Mouse (Mus musculus) inflammation-experienced regulatory T-cells, adult 6 months (primary cell): ENCODE data around the gene Slc18a2. TPM values are rescaled to one million over a fixed set of nuclear protein-coding genes. Genes with fewer than 3 reads are reported as not detected.

Experiments
- ATAC-seq: one replicate; pipeline ENCODE4 v1.8.0; 2017
- polyA plus RNA-seq, 3 experiments: library from polyadenylated mRNA; unstranded; fragments of 100-300 nt; shearing (Covaris generic); gene quantifications; one replicate each; pipeline ENCODE4 v1.2.1; 2017

Slc18a2 gene
- polyA plus RNA-seq, 3 experiments from 2014 or later, result 17.1 to 21.5 (median 18.0) TPM

DNA sequence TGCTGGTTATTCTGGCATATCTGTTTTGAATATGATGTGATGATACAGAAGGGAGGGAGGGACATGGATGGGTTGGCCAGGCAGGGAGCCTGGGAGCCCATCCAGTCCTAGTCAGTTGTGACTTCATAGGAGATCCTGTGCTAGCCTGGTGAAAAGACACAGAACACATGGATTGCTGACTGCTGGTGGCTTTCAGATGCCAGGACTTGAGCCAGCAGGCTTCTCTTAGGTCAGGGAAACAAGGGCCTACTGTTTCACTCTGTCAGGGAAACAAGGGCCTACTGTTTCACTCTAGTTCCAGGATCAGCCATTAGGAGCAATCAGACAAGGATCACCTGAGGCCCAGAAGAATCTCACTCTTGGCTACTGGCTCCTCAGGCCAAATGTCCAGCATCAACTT lies 20.1 kb downstream of the Slc18a2 start:
- no peak for ATAC-seq

DNA sequence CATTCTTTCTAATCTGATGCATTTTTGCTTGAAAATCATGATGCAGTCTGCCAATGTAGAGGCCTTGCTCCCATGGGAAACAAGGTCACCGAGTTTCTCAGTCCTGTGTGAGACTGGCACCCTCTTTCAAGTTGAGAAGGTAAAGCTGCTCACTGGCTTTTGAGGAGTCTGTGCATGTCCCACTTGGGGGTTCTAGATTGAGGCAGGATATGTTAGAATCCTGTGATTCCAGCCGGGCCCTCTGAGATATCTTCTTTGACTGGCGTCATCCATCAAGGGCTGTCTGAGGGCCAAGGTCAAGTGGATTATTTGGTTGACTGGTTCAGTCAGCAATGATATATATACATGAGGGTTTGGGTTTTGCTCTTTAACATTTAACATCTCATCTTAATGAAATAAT lies 21.3 kb downstream of the Slc18a2 start:
- ATAC-seq, result no peak

DNA sequence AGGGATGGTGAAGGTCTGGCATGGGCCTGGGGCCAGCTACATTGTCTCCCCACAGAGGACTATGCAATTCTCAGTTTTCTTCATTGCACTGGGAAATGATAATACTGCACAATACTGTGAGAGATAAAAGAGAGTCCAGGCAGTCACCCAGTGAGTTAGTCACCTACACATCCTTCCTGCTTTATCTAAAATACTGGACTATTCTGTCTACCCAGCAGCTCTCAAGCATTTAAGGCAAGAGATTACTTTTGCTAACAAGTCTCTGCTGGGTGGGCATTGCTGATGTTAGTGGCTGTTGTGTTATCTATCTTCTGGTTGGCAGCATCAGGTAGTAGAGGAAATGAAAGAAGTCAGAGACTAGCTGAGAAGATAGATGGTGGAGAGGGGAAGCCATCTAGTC lies 28.3 kb downstream of the Slc18a2 start:
- no peak for ATAC-seq

DNA sequence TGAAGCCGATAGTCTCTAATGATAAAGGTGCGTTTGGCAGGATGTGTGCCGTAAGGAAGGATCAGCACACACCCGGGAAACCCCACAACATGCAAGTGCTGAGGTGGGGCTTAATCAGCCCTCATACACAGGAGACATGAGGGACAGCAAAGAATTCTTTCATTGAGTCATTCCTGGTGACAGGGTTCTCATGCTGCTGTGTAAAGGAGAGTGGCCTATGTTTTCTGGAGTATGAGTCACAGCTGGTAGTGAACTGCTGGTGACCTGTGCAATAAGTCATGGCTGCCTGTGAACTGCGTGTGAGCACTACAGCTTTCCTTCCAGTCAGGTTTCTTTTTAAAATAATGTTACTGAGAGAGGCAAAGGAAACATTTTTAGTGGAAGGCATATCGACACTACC lies 29.1 kb downstream of the Slc18a2 start:
- ATAC-seq, result no peak

DNA sequence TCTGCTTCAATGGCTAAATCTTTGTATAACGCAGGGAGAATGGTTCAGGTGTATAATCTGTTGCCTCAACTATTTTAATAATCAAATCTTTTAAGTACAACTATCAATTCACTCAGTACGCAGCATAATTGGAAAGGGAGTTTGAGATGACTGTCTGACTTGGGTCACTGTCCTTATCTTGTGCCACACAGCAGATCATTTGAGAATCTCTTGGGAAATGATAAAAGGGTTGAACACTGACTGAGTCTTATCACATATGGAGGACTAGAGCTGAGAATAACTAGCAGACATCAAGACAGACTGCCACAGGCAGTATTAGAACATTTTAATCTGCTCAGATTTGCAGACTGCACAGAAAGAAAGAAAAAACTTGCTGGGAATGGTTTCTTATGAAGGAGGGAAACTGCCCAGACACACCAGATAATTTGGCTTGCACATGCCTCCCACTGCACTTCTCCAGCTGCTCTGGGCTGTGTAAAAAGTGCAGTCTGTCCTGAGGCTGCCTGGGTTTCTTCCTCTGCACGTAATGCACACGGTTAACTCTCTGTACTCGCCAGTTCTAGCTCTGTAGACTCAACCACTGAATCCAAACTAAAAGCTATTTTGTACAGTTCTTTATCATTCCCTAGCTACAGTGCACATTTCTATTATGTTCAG lies 31.6 kb downstream of the Slc18a2 start:
- no peak for ATAC-seq

DNA sequence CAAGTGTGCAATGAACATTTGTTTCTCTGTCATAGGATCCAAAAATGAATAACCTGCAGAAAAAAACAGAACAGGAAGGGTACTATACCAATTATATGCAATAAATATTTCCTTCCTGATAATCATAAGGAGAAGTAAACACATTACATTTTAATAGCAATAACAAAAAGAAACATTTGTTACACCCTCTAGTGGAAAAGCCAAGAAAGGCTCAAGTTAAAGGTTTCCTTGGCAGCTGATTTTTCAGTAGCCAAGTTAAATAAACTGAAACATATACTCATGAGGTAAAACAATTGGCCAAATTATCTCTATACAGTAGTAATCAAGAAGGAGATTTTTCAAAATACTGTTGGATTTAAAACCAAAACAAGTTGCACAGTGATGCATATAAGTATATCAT lies 54.6 kb downstream of the Slc18a2 start:
- ATAC-seq, result no peak

DNA sequence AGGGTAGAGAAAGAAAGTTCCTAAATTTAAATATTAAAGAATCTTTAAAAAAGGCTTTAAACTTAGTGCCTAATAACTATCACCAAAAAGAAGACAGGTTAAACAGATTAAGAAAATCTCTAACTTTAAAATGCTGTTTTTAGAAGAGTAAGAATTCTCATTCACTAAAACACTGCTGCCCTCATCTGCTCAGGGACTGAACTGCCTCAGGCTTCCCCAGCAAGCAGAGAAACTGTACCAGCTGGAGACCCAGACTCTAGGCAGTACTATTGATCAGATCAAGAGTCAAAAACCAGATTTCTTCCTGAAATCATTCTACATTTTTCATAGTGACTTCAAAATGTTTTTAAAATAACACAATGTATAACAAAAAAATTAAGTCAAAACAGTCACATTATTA lies 55.9 kb downstream of the Slc18a2 start:
- ATAC-seq, result no peak

DNA sequence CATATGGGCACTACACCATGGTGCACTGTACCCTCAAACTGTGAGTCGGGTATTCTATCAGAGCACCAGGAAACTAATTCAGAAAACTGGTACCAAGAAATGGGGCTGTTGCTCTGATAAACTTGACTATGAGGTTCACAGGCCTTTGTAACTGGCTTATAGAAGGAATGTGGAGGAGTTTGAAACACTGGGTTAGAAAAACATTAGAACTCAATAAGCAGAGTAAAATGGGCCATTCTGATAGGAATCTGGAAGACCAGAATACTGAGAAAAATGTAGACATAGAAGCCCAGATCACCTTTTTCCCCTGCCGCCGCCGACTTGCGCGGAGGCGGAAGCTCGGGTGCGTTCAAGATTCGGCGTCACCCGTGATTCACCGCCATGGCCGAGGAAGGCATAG lies 61.3 kb downstream of the Slc18a2 start, which contains the start of gene Rps12-ps3:
Gene Rps12-ps3, plus strand, starts transcription at position 301 of the 400 bp plus-strand sequence.
- ATAC-seq, result no peak

DNA sequence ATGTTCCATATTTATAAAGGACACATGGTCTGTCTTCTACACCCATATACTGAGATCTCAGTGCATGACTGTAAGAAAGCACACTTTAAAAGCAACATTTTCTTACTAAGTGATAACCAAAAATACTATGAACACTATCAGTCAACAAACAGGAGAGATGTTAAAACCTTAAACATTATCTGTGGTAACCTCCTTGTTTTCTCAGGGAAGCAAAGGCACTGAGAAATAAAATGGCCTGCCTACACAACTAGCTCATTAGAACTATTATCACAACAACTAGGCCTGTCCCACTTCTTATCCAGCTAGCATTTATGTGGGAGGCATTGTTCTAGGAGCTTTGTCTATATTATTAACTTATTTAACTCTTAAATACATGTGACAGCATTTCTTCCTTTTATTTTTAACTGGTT lies 70.1 kb downstream of the Slc18a2 start:
- no peak for ATAC-seq

DNA sequence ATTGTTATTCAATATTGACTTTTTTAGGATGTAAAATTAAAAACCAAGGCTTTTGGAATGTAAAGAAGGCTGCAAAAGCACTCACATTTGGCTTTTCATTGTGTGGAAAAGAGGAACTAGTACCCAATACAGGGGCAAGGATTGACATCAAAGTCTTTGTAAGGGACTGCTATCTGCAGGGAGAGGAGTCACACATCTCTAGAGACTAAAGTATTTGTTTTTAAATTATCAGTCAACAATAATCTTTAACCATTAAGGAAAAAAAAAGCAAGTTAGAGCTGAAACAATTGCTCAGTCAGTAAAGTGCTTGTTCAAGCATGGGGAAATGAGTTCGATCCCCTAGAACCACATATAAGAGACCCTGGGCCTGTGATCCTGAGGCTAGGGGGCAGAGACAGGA lies 76.0 kb downstream of the Slc18a2 start:
- ATAC-seq, result no peak

DNA sequence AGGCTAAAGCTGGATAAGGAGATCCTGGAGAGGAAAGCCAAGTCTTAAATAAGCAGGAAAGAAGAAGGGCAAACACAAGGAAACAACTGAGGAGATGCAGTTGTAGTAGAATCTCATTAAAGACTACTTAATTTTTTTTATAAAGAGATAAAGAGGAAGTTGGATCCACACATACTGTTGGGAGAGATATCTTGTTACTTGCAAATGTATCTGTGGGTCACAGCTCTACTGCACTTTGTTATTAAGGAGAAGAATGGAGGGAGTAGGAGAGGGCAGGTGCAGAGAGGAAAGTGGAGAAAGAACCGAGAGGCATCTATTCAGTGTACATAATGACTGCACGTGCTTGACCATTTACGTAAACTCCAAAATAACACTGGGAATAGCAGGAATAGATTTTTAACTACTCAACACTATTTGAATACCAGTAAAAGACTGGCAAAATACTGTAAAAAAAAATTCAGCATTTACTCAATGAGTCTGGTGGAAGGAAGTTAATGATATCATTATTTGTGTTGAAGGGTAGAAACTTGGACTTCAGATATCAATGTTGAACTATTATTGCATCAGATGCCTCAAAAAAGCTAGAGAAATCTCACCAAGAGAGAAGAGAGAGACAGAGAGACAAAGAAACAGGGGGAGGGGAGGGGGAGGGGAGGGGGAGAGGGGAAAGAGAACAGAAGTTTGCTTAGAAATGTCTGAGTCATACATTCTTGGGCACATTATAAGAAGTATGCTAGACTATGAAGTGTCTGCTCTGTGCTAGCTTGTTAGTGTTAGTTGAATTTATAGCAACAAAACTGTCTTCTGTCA lies 77.4 kb downstream of the Slc18a2 start:
- no peak for ATAC-seq

DNA sequence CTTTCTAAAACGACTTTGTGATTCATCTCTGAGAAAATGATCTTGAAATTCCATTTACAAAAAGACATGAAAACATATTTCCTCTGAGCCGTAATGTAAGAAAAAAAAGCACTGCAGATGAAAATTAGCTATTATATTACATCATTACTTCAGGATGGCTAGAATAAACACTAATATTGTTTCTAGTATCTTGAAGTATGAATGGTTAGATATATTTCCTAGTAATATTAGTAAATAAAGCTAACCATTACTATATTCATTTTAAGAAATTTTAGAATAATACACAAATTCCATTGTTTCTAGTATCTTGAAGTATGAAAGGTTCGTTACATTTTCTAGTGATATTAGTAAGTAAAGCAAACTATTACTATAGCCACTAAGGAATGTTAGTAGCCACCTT lies 79.2 kb downstream of the Slc18a2 start:
- ATAC-seq, result no peak

DNA sequence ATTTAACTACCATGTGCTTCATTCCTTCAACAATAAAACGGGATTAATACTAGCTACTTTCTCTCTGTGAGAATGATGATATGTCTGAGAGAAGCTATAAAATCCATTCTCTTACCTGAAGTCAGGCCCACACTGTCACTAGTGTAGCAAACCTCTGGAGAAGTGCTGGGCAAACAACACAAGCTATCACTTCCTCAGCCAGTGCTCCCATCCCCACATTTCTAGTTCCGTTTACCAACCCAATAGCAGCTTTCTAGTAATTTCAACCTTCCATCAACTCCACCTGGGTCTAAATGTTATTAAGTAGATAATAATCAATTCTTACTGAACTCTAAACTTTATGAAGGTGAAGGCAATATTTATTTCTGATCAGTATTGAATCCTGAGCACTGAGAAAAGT lies 82.3 kb downstream of the Slc18a2 start:
- ATAC-seq, result no peak

DNA sequence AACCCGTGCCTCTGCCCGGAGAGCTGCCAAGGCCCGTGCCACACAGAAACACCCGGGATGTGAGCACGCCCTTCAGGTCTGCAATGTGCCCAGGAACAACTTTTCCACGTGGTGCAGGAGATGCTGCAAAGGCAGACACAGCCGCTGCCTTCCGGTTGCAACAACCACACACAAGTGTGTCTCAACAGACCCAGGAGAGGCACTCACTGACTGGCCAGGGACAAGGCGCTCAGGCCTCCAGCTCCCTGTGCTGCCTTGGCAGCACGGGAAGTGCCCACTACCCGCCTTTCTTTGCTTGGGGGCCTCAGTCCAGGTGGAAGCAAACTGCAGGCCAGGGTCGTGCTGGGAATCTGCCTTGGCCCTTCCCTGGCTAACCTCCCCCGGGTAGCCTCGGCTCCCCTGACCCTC lies 83.6 kb downstream of the Slc18a2 start:
- ATAC-seq, result peak; percentile 30

DNA sequence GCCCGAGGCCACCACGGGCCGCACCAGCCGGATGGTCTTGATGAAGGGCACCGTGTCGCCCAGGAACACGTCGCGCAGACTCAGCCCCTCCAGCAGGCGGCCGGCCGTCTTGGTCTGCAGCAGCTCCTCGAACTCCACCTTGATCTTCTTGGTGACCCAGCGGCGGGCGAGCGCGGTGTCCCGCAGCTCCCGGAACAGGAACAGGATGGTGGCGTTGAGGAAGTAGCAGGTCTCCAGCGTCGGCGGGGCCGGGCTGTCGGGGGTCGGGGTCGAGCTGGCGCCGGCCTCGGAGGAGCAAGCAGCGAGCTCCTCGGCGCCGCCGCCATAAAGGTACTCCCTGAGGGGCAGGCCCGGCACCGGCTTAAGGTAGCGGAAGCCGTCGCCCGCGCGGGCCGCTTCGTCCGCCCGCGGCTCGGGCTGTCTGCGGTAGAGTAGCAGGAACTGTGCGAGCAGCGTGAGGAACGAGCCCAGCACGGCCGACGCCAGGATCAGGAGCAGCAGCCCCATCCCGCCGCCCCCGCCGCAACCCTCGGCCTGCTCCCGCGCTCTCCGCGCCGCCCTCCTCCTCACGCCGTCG lies 84.5 kb downstream of the Slc18a2 start:
- peak; percentile 25 for ATAC-seq

Other genes starting within 250 kb of the Slc18a2 start
- gene Shtn1, start 184.8 kb upstream of the Slc18a2 start, polyA plus RNA-seq, result 1 to 10 TPM; 1.8 to 4.1 (median 2.6) TPM
- gene Vax1, start 90.8 kb upstream of the Slc18a2 start, polyA plus RNA-seq, result not detected
- gene Kcnk18, start 41.7 kb upstream of the Slc18a2 start, polyA plus RNA-seq, result not detected
- 100 to 1,000 TPM; 126 to 609 (median 598) TPM for gene Rps12-ps3, start 61.4 kb downstream of the Slc18a2 start, polyA plus RNA-seq
- 1 to 10 TPM; 8.1 to 9.6 (median 8.4) TPM for gene Pdzd8, start 84.9 kb downstream of the Slc18a2 start, polyA plus RNA-seq
- gene Emx2, start 197.5 kb downstream of the Slc18a2 start, polyA plus RNA-seq, result not detected